Mouse (Mus musculus): Measurements from ENCODE around the gene Unc13c. TPM values are rescaled to one million over a fixed set of nuclear protein-coding genes. Genes with fewer than 3 reads are reported as not detected.

Unc13c gene
- polyA plus RNA-seq, 1 experiment from 2014 or later: 0.30 TPM

Other genes starting within 250 kb of the Unc13c start
- 1.1 and 1.2 TPM in 2 replicates for gene Wdr72, start 141.4 kb upstream of the Unc13c start, polyA plus RNA-seq (2016; fragmentation: Nextera tagmentation; extraction: Ambion mirVana)

Measured in limb, embryonic 12.5 days (tissue).